Mouse (Mus musculus) forebrain, embryonic 11.5 days (tissue): Measurements from ENCODE around the gene Klhdc7b. TPM values are rescaled to one million over a fixed set of nuclear protein-coding genes. Genes with fewer than 3 reads are reported as not detected.
"Not testable (repeated sequence)": the region's sequence is repeated elsewhere in the genome, so short reads cannot be mapped to it uniquely, and the experiment has no call there.

Experiments
- ATAC-seq: fragments of 200-750 bp; cut with Nextera tagmentation; replicated peaks from 2 replicates; pipeline ENCODE4 v1.8.0; 2017; ENCODE audit warnings: moderate TSS enrichment; ENCODE audit not compliant: low FRiP score
- DNase-seq: peaks from one replicate; pipeline ENCODE4 v3.0.0-alpha.2; 2017; ENCODE audit warnings: low spot score
- H3K27ac ChIP-seq: fragments of 300-500 bp; sonication (generic); 2 replicates; pipeline ENCODE4 v1.5.1; 2014; ENCODE audit warnings: low read depth, low read length
- H3K27me3 ChIP-seq: fragments of 300-500 bp; sonication (generic); 2 replicates; pipeline ENCODE4 v1.6.1; 2014; ENCODE audit warnings: mild to moderate bottlenecking, low read length, mixed read lengths; ENCODE audit not compliant: control insufficient read depth, insufficient read depth
- H3K36me3 ChIP-seq: fragments of 300-500 bp; sonication (generic); 2 replicates; pipeline ENCODE4 v1.6.1; 2014; ENCODE audit warnings: mild to moderate bottlenecking, low read length, moderate library complexity, mixed read lengths; ENCODE audit not compliant: control insufficient read depth, insufficient read depth
- H3K4me1 ChIP-seq: fragments of 300-500 bp; sonication (generic); replicated peaks from 2 replicates; pipeline ENCODE4 v1.6.1; 2014; ENCODE audit warnings: low read length, mixed read lengths; ENCODE audit not compliant: control insufficient read depth, insufficient read depth
- H3K4me2 ChIP-seq: fragments of 300-500 bp; sonication (generic); 2 replicates; pipeline ENCODE4 v1.6.1; 2014; ENCODE audit warnings: low read depth, mild to moderate bottlenecking, low read length, moderate library complexity, mixed read lengths; ENCODE audit not compliant: severe bottlenecking
- H3K4me3 ChIP-seq: fragments of 300-500 bp; sonication (generic); 2 replicates; pipeline ENCODE4 v1.5.1; 2014; ENCODE audit warnings: low read depth, low read length
- H3K9ac ChIP-seq: fragments of 300-500 bp; sonication (generic); 2 replicates; pipeline ENCODE4 v1.6.1; 2014; ENCODE audit warnings: low read length
- H3K9me3 ChIP-seq: fragments of 300-500 bp; sonication (generic); 2 replicates; pipeline ENCODE4 v1.6.1; 2016; ENCODE audit warnings: low read length, mixed read lengths; ENCODE audit not compliant: control insufficient read depth
- WGBS: fragments of 180-500 bp; shearing (Covaris S2); extraction: QIAGEN DNeasy Blood & Tissue Kit; methylation state at CpG from one replicate; pipeline ENCODE4 v1.1.7; 2014; 5-methylcytosine and 5-hydroxymethylcytosine counted together
- polyA plus RNA-seq: library from polyadenylated mRNA; unstranded; fragments of >200 nt; fragmentation: Nextera tagmentation; extraction: Ambion mirVana; gene quantifications from 2 replicates; pipeline ENCODE4 v1.2.1, GENCODE M21; 2014

Klhdc7b gene
- polyA plus RNA-seq, 1 experiment from 2014 or later = not detected

GRCm38 (mm10) chr15:89426716-89427115, 42.0 kb downstream of the Klhdc7b start:
- ATAC-seq = no peak
- no peak overlapping the region for H3K9ac ChIP-seq
- DNase-seq = no peak
- WGBS = 92% methylated on average over 10 of the region's 10 CpGs
- no peaks in the 10 kb centered on the region for H3K27me3 ChIP-seq
- no peak overlapping the region for H3K4me2 ChIP-seq
- no peak overlapping the region for H3K27ac ChIP-seq
- H3K9me3 ChIP-seq = no peaks in the 10 kb centered on the region
- H3K4me1 ChIP-seq = peaks cover 8% of the 10 kb centered on the region; the same call in 1 of the 2 replicates
- H3K36me3 ChIP-seq = no peaks in the 10 kb centered on the region; the same call in 1 of the 2 replicates
- no peak overlapping the region for H3K4me3 ChIP-seq

GRCm38 (mm10) chr15:89428136-89428790, 43.5 kb downstream of the Klhdc7b start:
- Histone ChIP-seq H3K9ac (peak overlapping the region; percentile 79), H3K27ac (no peak overlapping the region), H3K4me3 (peak overlapping the region; percentile 79), H3K4me2 (peak overlapping the region; percentile 93), H3K36me3 (no peaks in the 10 kb centered on the region; the same call in 1 of the 2 replicates), H3K9me3 (no peaks in the 10 kb centered on the region), H3K27me3 (no peaks in the 10 kb centered on the region), H3K4me1 (peaks cover 8% of the 10 kb centered on the region; the same call in 1 of the 2 replicates)
- DNase-seq = no peak
- 80% methylated on average over 19 of the region's 19 CpGs for WGBS
- no peak for ATAC-seq

GRCm38 (mm10) chr15:89428821-89429351, 44.2 kb downstream of the Klhdc7b start:
- Histone ChIP-seq H3K4me1 (peaks cover 8% of the 10 kb centered on the region; the same call in 1 of the 2 replicates), H3K27ac (no peak overlapping the region), H3K9me3 (no peaks in the 10 kb centered on the region), H3K9ac (peak overlapping the region; percentile 79), H3K4me2 (peak overlapping the region; percentile 93), H3K36me3 (no peaks in the 10 kb centered on the region; the same call in 1 of the 2 replicates), H3K4me3 (peak overlapping the region; percentile 79), H3K27me3 (no peaks in the 10 kb centered on the region)
- WGBS = 5% methylated on average over 20 of the region's 22 CpGs
- ATAC-seq = peak; percentile 67
- DNase-seq = no peak

- Histone ChIP-seq H3K4me2 (peak within 1 kb of the TSS; percentile 93), H3K9me3 (no peaks in the 10 kb centered on the region), H3K4me1 (peaks cover 8% of the 10 kb centered on the region; the same call in 1 of the 2 replicates), H3K36me3 (no peaks in the 10 kb centered on the region; the same call in 1 of the 2 replicates), H3K9ac (peak within 1 kb of the TSS; percentile 79), H3K4me3 (peak within 1 kb of the TSS; percentile 79), H3K27me3 (no peaks in the 10 kb centered on the region), H3K27ac (peak within 1 kb of the TSS; percentile 93)
- DNase-seq = peak; percentile 95
- ATAC-seq = peak; percentile 93
- WGBS = under 1% methylated on average over 59 of the region's 70 CpGs
These were observed 44.9 kb downstream of the Klhdc7b start, which contains the start of the genes C730034F03Rik, Gm44502 and Chkb for GRCm38 (mm10) chr15:89429352-89430221. Gene C730034F03Rik (plus strand): TSS chr15:89429589. Gene Gm44502 (minus strand): TSS chr15:89429696. Gene Chkb (minus strand): TSS chr15:89429908.

GRCm38 (mm10) chr15:89430341-89430740, 45.6 kb downstream of the Klhdc7b start:
- H3K9ac ChIP-seq = peak overlapping the region; percentile 79
- no peaks in the 10 kb centered on the region for H3K27me3 ChIP-seq
- no peaks in the 10 kb centered on the region; the same call in 1 of the 2 replicates for H3K36me3 ChIP-seq
- no peak for ATAC-seq
- peaks cover 8% of the 10 kb centered on the region; the same call in 1 of the 2 replicates for H3K4me1 ChIP-seq
- H3K4me3 ChIP-seq = peak overlapping the region; percentile 79
- H3K9me3 ChIP-seq = no peaks in the 10 kb centered on the region
- H3K4me2 ChIP-seq = peak overlapping the region; percentile 93
- 48% methylated on average over 6 of the region's 6 CpGs for WGBS
- H3K27ac ChIP-seq = peak overlapping the region; percentile 93
- DNase-seq = no peak

GRCm38 (mm10) chr15:89430771-89431170, 46.1 kb downstream of the Klhdc7b start:
- not testable (repeated sequence) for H3K4me1 ChIP-seq, DNase-seq

GRCm38 (mm10) chr15:89431271-89431670, 46.6 kb downstream of the Klhdc7b start:
- no peaks in the 10 kb centered on the region for H3K27me3 ChIP-seq
- no peak overlapping the region for H3K4me2 ChIP-seq
- peaks cover 8% of the 10 kb centered on the region; the same call in 1 of the 2 replicates for H3K4me1 ChIP-seq
- no peak overlapping the region for H3K9ac ChIP-seq
- WGBS = 84% methylated on average over 3 of the region's 3 CpGs
- H3K36me3 ChIP-seq = no peaks in the 10 kb centered on the region; the same call in 1 of the 2 replicates
- H3K4me3 ChIP-seq = no peak overlapping the region
- H3K9me3 ChIP-seq = no peaks in the 10 kb centered on the region
- no peak for DNase-seq
- H3K27ac ChIP-seq = no peak overlapping the region
- no peak for ATAC-seq

More at GRCm38 (mm10) chr15:89430771-89431170, 46.1 kb downstream of the Klhdc7b start:
- H3K9me3 ChIP-seq, H3K27ac ChIP-seq, H3K4me3 ChIP-seq, H3K9ac ChIP-seq, H3K36me3 ChIP-seq, H3K27me3 ChIP-seq, H3K4me2 ChIP-seq, ATAC-seq: not testable (repeated sequence)
- 87% methylated on average over 7 of the region's 9 CpGs for WGBS

GRCm38 (mm10) chr15:89431806-89432205, 47.1 kb downstream of the Klhdc7b start:
- Histone ChIP-seq H3K4me2 (no peak overlapping the region), H3K27me3 (no peaks in the 10 kb centered on the region), H3K9me3 (no peaks in the 10 kb centered on the region), H3K4me3 (no peak overlapping the region), H3K36me3 (no peaks in the 10 kb centered on the region; the same call in 1 of the 2 replicates), H3K9ac (no peak overlapping the region), H3K4me1 (peaks cover 8% of the 10 kb centered on the region; the same call in 1 of the 2 replicates), H3K27ac (no peak overlapping the region)
- DNase-seq (no peak), ATAC-seq (no peak)
- 93% methylated on average over 6 of the region's 6 CpGs for WGBS
